Mouse (Mus musculus) cortical plate, adult 2 months (tissue): ENCODE measurements at regions not wholly inside any gene's neighbourhood (a gene's known extent, or its start where the extent isn't known, plus 50 kb on each side); places are given as distances from the start of the nearest gene placed in this dataset.

ENCODE experiments used
- H3K27ac ChIP-seq: fragments of 200-500 bp; 2 replicates; pipeline ENCODE4 v1.5.1; 2012; ENCODE audit warnings: low read length, control low read depth, inconsistent platforms; ENCODE audit not compliant: insufficient read depth
- H3K4me1 ChIP-seq: fragments of 200-500 bp; 2 replicates; pipeline ENCODE4 v1.6.1; 2011; ENCODE audit warnings: low read length; ENCODE audit not compliant: control insufficient read depth, insufficient read depth
- H3K4me3 ChIP-seq: fragments of 200-500 bp; 2 replicates; pipeline ENCODE4 v1.5.1; 2011; ENCODE audit warnings: mild to moderate bottlenecking, low read length, control low read depth; ENCODE audit not compliant: insufficient read depth
- CTCF ChIP-seq: fragments of 200-500 bp; IDR thresholded peaks from 2 replicates; pipeline ENCODE4 v1.5.1; 2011; ENCODE audit warnings: mild to moderate bottlenecking, control low read depth, low read length; ENCODE audit not compliant: insufficient read depth; ENCODE audit errors: extremely low read depth
- POLR2A ChIP-seq: fragments of 200-500 bp; IDR thresholded peaks from 2 replicates; pipeline ENCODE4 v1.6.1; 2011; ENCODE audit warnings: mild to moderate bottlenecking, low read length, control low read depth; ENCODE audit not compliant: insufficient read depth; ENCODE audit errors: extremely low read depth

DNA sequence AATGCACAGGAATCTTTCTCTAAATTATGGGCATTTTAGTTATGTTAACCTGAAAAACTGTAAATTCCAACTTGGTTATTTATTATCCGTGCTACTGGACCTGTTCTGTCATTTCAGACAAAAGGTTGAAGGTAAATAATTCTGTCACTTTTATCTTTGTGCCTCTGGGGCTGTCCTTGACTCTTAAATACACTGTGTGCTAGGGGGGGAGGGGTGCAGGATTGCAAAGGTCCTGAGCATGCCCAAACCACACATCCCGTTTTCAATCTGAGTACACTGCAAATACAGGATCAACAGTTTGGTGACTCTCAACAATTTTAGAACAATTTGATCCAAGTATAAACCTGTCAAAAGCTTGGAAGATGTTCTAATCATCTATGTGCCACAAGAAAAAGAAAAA, 227.4 kb upstream of the Pabpc6 start:
- TF ChIP-seq CTCF: no peak
- no peak for TF ChIP-seq POLR2A
- Histone ChIP-seq H3K4me1 (no peaks in the 10 kb centered on the region), H3K27ac (no peak overlapping the region), H3K4me3 (no peak overlapping the region)

DNA sequence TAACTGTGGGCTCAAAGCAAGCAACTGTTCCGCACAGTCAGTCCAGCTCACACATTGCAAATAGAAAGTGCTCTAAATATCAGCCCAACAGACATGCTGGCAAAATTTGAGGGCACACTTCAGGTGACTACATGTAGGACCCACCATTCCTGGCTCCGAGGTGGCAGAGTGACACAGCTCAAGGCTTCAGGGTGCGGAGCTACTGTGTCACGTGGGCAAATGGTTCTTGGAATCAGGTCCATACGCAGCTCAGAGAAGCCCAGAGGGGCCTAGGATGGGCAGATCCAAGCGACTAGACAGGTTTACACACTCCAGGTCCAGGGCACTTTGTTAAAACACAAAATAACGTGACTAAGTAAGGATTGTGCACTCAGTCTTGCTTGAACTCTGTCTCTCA, 226.2 kb upstream of the Pabpc6 start:
- H3K27ac ChIP-seq: no peak overlapping the region
- no peak overlapping the region for H3K4me3 ChIP-seq
- no peak for TF ChIP-seq CTCF
- no peak for TF ChIP-seq POLR2A
- H3K4me1 ChIP-seq: no peaks in the 10 kb centered on the region

DNA sequence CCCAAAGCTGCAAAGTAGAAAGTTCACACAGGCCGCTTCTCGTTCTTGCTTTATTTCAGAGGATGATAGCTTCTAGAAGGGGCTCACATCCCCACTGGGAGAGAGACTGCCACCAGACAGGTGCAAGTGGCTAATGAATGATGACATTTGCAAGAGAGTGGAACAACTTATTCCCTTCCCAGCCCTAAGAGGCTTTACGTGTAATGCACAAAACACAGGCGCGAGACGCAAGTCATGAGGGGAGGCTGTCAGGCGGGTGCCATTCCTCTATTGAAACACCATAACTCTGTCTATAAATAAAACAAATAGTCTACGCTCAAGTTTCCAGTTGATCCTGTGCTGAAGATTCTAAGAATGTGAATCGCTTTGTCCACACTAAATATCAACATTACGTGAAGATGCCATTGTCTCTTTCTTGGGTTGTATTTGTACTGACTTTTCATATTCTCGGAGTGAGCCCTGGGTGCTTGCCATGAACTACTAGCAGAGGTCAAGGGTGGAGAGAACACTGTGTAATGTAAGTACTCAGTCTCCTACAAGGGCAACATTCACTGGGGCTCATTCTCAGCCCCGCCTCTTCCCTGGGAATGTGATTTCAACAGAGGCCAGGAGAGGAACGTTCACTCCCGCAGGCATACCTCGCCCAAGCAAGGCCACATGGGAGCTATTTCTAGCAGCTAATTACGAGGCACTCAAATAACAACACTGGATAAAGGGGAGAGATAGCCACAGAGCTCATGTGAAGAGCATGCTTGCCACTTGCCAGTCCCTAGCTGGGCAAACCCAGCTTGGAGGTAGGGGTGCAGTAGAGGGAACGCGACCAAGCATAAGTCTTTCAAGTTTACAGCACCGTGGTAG, 225.5 kb upstream of the Pabpc6 start:
- Histone ChIP-seq H3K4me1 (no peaks in the 10 kb centered on the region), H3K27ac (no peak overlapping the region), H3K4me3 (no peak overlapping the region)
- TF ChIP-seq CTCF (no peak), POLR2A (no peak)

DNA sequence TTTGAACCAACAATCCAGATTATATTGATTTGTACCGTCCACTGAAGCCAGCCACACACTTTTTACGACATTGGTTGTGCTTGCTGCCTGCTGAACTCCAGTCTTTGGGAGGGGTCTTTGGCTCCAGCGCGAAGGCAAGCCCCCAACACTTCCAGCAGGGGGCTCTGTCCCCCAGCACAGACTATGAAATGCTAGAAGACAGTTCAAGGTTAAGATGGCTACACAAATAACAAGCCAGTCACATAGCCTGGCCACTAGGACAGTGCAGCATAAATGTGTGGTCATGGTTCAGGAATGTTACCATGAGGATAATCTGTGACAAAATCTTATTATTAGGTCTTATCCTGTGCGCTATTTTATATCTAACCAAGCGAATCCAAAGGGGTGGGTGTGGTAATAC, 224.4 kb upstream of the Pabpc6 start:
- Histone ChIP-seq H3K4me3 (no peak overlapping the region), H3K4me1 (no peaks in the 10 kb centered on the region), H3K27ac (no peak overlapping the region)
- no peak for TF ChIP-seq POLR2A
- no peak for TF ChIP-seq CTCF

DNA sequence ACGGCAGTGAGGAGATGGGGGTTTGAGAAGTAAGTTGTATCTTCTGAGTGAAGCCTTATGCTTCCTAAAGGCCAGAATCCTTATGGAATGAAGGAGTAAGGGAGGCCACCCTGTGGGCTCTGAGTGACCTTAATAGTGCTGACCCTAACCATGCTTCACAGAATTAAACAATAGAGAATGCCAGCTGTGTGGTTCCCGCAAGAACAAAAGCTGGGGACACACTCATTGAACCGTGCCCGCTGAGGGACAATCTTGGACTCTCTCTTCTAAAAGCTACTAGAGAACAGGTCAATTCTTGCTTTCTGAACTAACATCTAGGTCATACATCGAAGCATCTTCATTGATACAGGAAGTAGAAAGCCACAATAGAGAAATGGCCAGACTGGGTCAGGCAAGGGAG, 223.3 kb upstream of the Pabpc6 start:
- Histone ChIP-seq H3K4me3 (no peak overlapping the region), H3K4me1 (no peaks in the 10 kb centered on the region)
- TF ChIP-seq POLR2A: no peak
- TF ChIP-seq CTCF: no peak

DNA sequence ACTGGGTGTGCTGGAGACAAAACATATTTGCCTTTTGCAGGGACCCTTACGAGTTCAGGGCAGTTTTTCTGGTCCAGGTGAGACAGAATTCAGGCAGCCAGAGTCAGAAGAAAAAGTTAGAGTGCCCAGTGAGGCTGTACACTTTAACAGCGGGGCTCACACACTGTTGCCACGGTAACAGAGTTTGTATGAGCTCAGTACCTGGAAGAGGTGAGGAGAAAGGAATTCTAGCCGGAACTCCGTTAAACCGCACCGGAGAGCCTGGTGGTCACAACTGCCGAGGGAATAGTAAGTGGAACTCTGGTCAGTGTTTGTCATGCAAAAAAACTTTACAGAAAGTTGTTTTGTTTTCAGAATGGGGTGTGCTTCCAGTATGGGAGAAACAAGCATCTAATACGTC, 222.6 kb upstream of the Pabpc6 start:
- TF ChIP-seq POLR2A (no peak), CTCF (no peak)
- no peaks in the 10 kb centered on the region for H3K4me1 ChIP-seq
- no peak overlapping the region for H3K4me3 ChIP-seq
- no peak overlapping the region for H3K27ac ChIP-seq

More for the DNA sequence above, 223.3 kb upstream of the Pabpc6 start:
- H3K27ac ChIP-seq: no peak overlapping the region

DNA sequence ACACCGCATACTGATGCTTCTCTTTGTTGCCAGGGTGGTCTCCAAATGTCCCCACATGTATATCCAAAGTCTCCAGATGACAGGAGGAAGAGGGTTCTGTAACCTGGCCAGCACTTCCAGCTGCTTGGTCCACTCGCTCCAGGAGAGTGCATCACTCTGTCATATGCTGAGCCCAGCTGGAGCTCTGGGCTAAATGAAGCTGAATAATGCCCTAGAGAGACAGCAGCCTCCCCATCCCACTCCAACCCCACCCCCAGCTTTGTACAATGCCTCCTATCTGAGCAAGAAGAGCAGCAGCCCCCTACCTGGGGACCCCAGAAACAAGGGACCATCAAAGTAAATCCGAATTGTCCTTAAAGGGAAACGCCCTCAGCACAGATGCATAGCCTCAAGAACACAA, 219.0 kb upstream of the Pabpc6 start:
- Histone ChIP-seq H3K4me1 (no peaks in the 10 kb centered on the region; the same call in 1 of the 2 replicates), H3K27ac (no peak overlapping the region), H3K4me3 (no peak overlapping the region)
- TF ChIP-seq CTCF (no peak), POLR2A (no peak)

DNA sequence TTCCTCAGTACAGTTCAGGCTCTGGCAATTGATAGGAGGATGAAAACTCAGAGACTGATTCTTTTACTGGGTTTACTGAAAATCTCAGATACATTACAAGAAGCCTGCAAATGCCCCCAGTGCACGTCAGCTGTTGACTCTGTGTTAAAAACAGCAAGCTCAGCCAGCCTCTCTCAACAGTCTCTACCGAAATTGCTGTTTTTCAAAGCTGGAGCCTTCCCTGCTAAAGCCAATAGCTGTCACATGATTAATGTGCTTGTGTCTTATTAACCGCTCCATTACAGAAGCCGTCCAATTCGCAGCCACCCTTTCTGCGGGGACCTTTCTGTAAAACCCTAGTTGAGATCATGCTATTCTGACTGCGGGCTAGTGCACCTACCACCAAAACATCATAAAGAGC, 215.6 kb upstream of the Pabpc6 start:
- H3K4me1 ChIP-seq: no peaks in the 10 kb centered on the region; the same call in 1 of the 2 replicates
- TF ChIP-seq POLR2A (no peak), CTCF (no peak)
- H3K4me3 ChIP-seq: no peak overlapping the region
- 0 out of 2 replicates have a peak overlapping the region, but pooled peaks have one; percentile 23 for H3K27ac ChIP-seq

DNA sequence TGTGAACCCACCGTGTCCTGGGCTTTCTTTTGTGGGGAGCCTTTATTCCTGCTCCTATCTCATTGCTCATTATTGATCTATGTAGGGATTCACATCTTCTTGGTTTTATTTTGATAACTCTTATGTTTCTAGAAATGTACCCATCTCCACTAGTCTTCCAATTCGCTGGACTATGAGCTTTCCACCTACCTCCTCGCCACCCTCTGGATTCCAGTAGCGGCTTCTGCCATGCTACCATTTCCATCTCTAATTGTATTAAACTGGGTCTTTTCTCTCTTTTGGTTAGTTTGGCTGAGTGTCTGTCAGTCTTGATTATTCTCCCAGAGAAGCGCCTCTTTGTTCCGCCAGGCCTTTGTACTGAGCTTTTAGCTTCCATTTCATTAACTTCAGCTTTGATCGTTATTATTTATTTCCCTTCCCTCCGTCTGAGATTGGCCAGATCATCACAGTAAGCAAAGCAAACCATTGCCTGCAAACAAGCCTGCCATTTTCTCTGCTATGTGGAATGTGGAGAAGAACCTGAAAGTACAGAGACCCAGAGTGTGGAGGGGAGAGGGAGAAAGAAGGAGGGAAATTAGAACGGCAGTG, 213.2 kb upstream of the Pabpc6 start:
- Histone ChIP-seq H3K4me3 (no peak overlapping the region), H3K27ac (0 out of 2 replicates have a peak overlapping the region, but pooled peaks have one; percentile 1), H3K4me1 (no peaks in the 10 kb centered on the region; the same call in 1 of the 2 replicates)
- TF ChIP-seq POLR2A (no peak), CTCF (no peak)
